Mouse (Mus musculus): ENCODE data around the gene Nemf. TPM values are rescaled to one million over a fixed set of nuclear protein-coding genes. Genes with fewer than 3 reads are reported as not detected.

Nemf gene
- total and polyA plus RNA-seq, 3 experiments, result 34.3 to 56.6 (median 44.9) TPM

- in situ Hi-C loops (cut with MboI; ENCODE audit: low pct_ligation_motif_present, low pct_unique_long_range_greater_than_20kb, low sequenced_read_pairs), result no loop called here
- H3K27ac ChIP-seq (ENCODE audit: insufficient read depth, low read depth), result peak overlapping the region; percentile 64; the same call in 1 of the 2 replicates
- dilution Hi-C loops (cut with MboI; ENCODE audit: extremely low pct_ligation_motif_present, extremely low pct_unique_long_range_greater_than_20kb, low sequenced_read_pairs), result no loop called here
- H3K4me2 ChIP-seq (ENCODE audit: insufficient read depth, low read depth, poor library complexity, severe bottlenecking), result peak overlapping the region; percentile 99
- DNase-seq (ENCODE audit: extremely low read depth), result no peak
- no peaks in the 10 kb centered on the region for H3K9me3 ChIP-seq (replicated peaks; ENCODE audit: low read length)
- H3K36me3 ChIP-seq (replicated peaks in 1 of 2; ENCODE audit: control insufficient read depth in 1 of 2, insufficient read depth in 1 of 2, low read length in 1 of 2), result peaks cover 11 to 24% of the 10 kb centered on the region in 2 experiments
- no peak for TF ChIP-seq MAX (IDR thresholded peaks at IDR 0.05; ENCODE audit: low read length)
- TF ChIP-seq MEF2A (IDR thresholded peaks at IDR 0.05; ENCODE audit: borderline replicate concordance, low read depth, low read length), result 0 out of 2 replicates have a peak, but pooled peaks have one; percentile 12
- peak; percentile 36; the same call in 1 of the 2 replicates for TF ChIP-seq POLR2A (IDR thresholded peaks at IDR 0.05; ENCODE audit: low read depth, low read length)
- TF ChIP-seq CHD2 (IDR thresholded peaks at IDR 0.05; ENCODE audit: low read length), result peak; percentile 68
- TF ChIP-seq ZNF384 (IDR thresholded peaks at IDR 0.05; ENCODE audit: low read depth, low read length), result peak; percentile 21; the same call in 1 of the 2 replicates
- no peak for TF ChIP-seq CHD1 (IDR thresholded peaks at IDR 0.05; ENCODE audit: low read depth, low read length)
- TF ChIP-seq IRF4 (IDR thresholded peaks at IDR 0.05; ENCODE audit: low read depth, low read length), result 0 out of 2 replicates have a peak, but pooled peaks have one; percentile 27
- TF ChIP-seq EP300 (IDR thresholded peaks at IDR 0.05; ENCODE audit: low read length), result 0 out of 2 replicates have a peak, but pooled peaks have one; percentile 16
- peaks cover 5 to 23% of the 10 kb centered on the region in 2 experiments; a peak in 2 of 4 replicates for H3K4me1 ChIP-seq (ENCODE audit: control insufficient read depth in 1 of 2, insufficient read depth in 2 of 2)
- peaks cover 36% of the 10 kb centered on the region for H3K79me2 ChIP-seq (replicated peaks; ENCODE audit: control insufficient read depth, extremely low read depth, insufficient read depth, poor library complexity, severe bottlenecking)
- H3K9ac ChIP-seq (ENCODE audit: insufficient read depth, low read depth), result peak overlapping the region; percentile 67
- H3K4me3 ChIP-seq (replicated peaks in 1 of 3; ENCODE audit: low read depth in 2 of 3, low read length in 2 of 3, poor library complexity in 1 of 3), result peak overlapping the region; percentile 45 to 93 (median 80)
- H3K27me3 ChIP-seq (replicated peaks), result no peaks in the 10 kb centered on the region
Observed at GRCm38 (mm10) chr12:69376132-69376531, 19.2 kb upstream of the Nemf start.

GRCm38 (mm10) chr12:69373850-69374766 is 17.1 kb upstream of the Nemf start:
- no peak for DNase-seq (ENCODE audit: extremely low read depth)
- H3K4me2 ChIP-seq (ENCODE audit: insufficient read depth, low read depth, poor library complexity, severe bottlenecking), result peak overlapping the region; percentile 62
- no peaks in the 10 kb centered on the region for H3K9me3 ChIP-seq (replicated peaks; ENCODE audit: low read length)
- H3K9ac ChIP-seq (ENCODE audit: insufficient read depth, low read depth), result peak overlapping the region; percentile 90
- H3K27me3 ChIP-seq (replicated peaks), result no peaks in the 10 kb centered on the region
- dilution Hi-C loops (cut with MboI; ENCODE audit: extremely low pct_ligation_motif_present, extremely low pct_unique_long_range_greater_than_20kb, low sequenced_read_pairs), result no loop called here
- H3K27ac ChIP-seq (ENCODE audit: insufficient read depth, low read depth), result peak overlapping the region; percentile 96
- in situ Hi-C loops (cut with MboI; ENCODE audit: low pct_ligation_motif_present, low pct_unique_long_range_greater_than_20kb, low sequenced_read_pairs), result loop anchor here (5.0 kb wide), 1 partner anchor 163 kb away; no protein-coding TSS in a partner anchor
- H3K36me3 ChIP-seq (replicated peaks in 1 of 2; ENCODE audit: control insufficient read depth in 1 of 2, insufficient read depth in 1 of 2, low read length in 1 of 2), result peaks cover 11 to 21% of the 10 kb centered on the region in 2 experiments
- H3K79me2 ChIP-seq (replicated peaks; ENCODE audit: control insufficient read depth, extremely low read depth, insufficient read depth, poor library complexity, severe bottlenecking), result peaks cover 42% of the 10 kb centered on the region
- peak; percentile 5; the same call in 1 of the 2 replicates for TF ChIP-seq TCF12 (IDR thresholded peaks at IDR 0.05; ENCODE audit: low read depth, low read length)
- TF ChIP-seq POLR2AphosphoS2 (IDR thresholded peaks at IDR 0.05; ENCODE audit: low read depth, low read length), result peak; percentile 91; the same call in 1 of the 2 replicates
- 0 out of 2 replicates have a peak, but pooled peaks have one; percentile 11 for TF ChIP-seq SMC3 (IDR thresholded peaks at IDR 0.05; ENCODE audit: low read depth, low read length)
- peak; percentile 70 for TF ChIP-seq TBP (conservative IDR thresholded peaks at IDR 0.05; ENCODE audit: low read depth, low read length)
- no peak for TF ChIP-seq JUN (IDR thresholded peaks at IDR 0.05; ENCODE audit: insufficient read depth, low read depth, low read length)
- TF ChIP-seq MAZ (IDR thresholded peaks at IDR 0.05; ENCODE audit: low read depth, low read length), result no peak
- TF ChIP-seq E2F4 (IDR thresholded peaks at IDR 0.05; ENCODE audit: insufficient replicate concordance, low read depth, low read length), result no peak
- TF ChIP-seq MXI1 (IDR thresholded peaks at IDR 0.05; ENCODE audit: low read depth, low read length), result peak; percentile 61; the same call in 1 of the 2 replicates
- TF ChIP-seq POLR2A (IDR thresholded peaks at IDR 0.05; ENCODE audit: low read depth, low read length), result peak; percentile 5; the same call in 1 of the 2 replicates
- peak; percentile 98 for TF ChIP-seq CHD1 (IDR thresholded peaks at IDR 0.05; ENCODE audit: low read depth, low read length)
- TF ChIP-seq UBTF (IDR thresholded peaks at IDR 0.05; ENCODE audit: low read depth, low read length), result 0 out of 2 replicates have a peak, but pooled peaks have one; percentile 45
- peak; percentile 82 for TF ChIP-seq SIN3A (IDR thresholded peaks at IDR 0.05; ENCODE audit: low read length)
- peak overlapping the region; percentile 80 to 93 (median 90) for H3K4me3 ChIP-seq (replicated peaks in 1 of 3; ENCODE audit: low read depth in 2 of 3, low read length in 2 of 3, poor library complexity in 1 of 3)
- H3K4me1 ChIP-seq (ENCODE audit: control insufficient read depth in 1 of 2, insufficient read depth in 2 of 2), result peaks cover 1 to 20% of the 10 kb centered on the region in 2 experiments; a peak in 2 of 4 replicates

Measured in CH12.LX (cell line).